Mouse (Mus musculus) brain, embryonic 14.5 days (tissue): ENCODE data around the gene Dennd1a.

Experiments
- CTCF ChIP-seq: fragments of 200-500 bp; IDR thresholded peaks from 2 replicates; pipeline ENCODE4 v1.5.1; 2012; ENCODE audit warnings: inconsistent platforms, mild to moderate bottlenecking, moderate library complexity, borderline replicate concordance; ENCODE audit not compliant: insufficient read depth, insufficient read length; ENCODE audit errors: extremely low read depth
- POLR2A ChIP-seq: fragments of 200-500 bp; IDR thresholded peaks from 2 replicates; pipeline ENCODE4 v1.6.1; 2012; ENCODE audit warnings: mild to moderate bottlenecking, inconsistent platforms, borderline replicate concordance; ENCODE audit not compliant: poor library complexity, insufficient read depth, insufficient read length, severe bottlenecking; ENCODE audit errors: extremely low read depth

GRCm38 (mm10) chr2:37857472-37857871 lies 429.7 kb downstream of the Dennd1a start:
- TF ChIP-seq CTCF, result no peak
- no peak for TF ChIP-seq POLR2A
